Mouse (Mus musculus) embryonic fibroblast, embryonic 13.5 days (primary cell): Measurements from ENCODE around the gene Gse1.

ENCODE experiments used
- CTCF ChIP-seq: IDR thresholded peaks from 2 replicates; pipeline ENCODE4 v1.5.1; 2011; ENCODE audit warnings: mild to moderate bottlenecking, control low read depth, low read length, moderate library complexity, borderline replicate concordance; ENCODE audit not compliant: insufficient read depth
- POLR2A ChIP-seq: IDR thresholded peaks from 2 replicates; pipeline ENCODE4 v1.6.1; 2011; ENCODE audit warnings: low read depth, mild to moderate bottlenecking, control low read depth, low read length, moderate library complexity

GRCm38 (mm10) chr8:120515214-120515613 is 287.0 kb downstream of the Gse1 start:
- TF ChIP-seq POLR2A (no peak), CTCF (no peak)
